Mouse (Mus musculus): ENCODE data around the gene Trappc6a.

Trappc6a gene

GRCm38 (mm10) chr7:19512353-19512752, 4.2 kb downstream of the Trappc6a start:
- in situ Hi-C loops (cut with MboI; ENCODE audit: low pct_unique_long_range_greater_than_20kb in 1 of 2, low sequenced_read_pairs in 2 of 2, unreplicated experiment in 1 of 2): no loop called here

- in situ Hi-C loops (cut with MboI; ENCODE audit: low pct_unique_long_range_greater_than_20kb in 1 of 2, low sequenced_read_pairs in 2 of 2, unreplicated experiment in 1 of 2): no loop called here
Measured at GRCm38 (mm10) chr7:19517652-19518365, 9.6 kb downstream of the Trappc6a start, which contains the start of gene Nkpd1. TSS of gene Nkpd1 (plus strand) at chr7:19517838.

GRCm38 (mm10) chr7:19520032-19520431, 11.8 kb downstream of the Trappc6a start:
- in situ Hi-C loops (cut with MboI; ENCODE audit: low pct_unique_long_range_greater_than_20kb in 1 of 2, low sequenced_read_pairs in 2 of 2, unreplicated experiment in 1 of 2): no loop called here

DNA sequence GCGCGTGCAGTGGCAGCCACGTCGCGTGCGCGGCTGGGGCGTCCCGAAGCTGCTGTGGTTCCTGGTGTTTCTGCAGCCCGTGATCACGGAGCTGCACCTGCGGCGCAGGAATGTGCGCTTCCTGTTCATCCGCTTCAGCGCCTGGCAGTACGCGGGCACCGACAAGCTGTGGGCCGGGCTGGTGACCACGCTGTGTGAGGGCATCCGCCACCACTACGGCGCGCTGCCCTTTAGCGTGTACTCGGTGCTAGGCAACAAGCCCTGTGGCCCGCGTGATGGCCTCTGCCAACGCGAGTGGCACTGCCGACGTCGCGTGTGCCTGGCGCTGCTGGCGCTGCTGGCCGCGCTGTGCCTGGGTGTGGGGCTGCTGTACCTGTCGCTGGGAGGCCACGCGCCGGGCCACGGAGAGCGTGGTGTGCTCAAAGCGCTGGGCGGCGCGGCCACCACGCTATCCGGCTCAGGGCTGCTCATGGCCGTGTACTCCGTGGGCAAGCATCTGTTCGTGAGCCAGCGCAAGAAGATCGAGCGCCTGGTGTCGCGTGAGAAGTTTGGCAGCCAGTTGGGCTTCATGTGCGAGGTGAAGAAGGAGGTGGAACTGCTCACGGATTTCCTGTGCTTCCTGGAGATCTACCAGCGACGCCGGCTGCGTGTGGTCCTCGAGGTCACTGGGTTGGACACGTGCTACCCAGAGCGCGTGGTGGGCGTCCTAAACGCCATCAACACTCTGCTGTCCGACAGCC, 15.0 kb downstream of the Trappc6a start:
- in situ Hi-C loops (cut with MboI; ENCODE audit: low pct_unique_long_range_greater_than_20kb in 1 of 2, low sequenced_read_pairs in 2 of 2, unreplicated experiment in 1 of 2): no loop called here

DNA sequence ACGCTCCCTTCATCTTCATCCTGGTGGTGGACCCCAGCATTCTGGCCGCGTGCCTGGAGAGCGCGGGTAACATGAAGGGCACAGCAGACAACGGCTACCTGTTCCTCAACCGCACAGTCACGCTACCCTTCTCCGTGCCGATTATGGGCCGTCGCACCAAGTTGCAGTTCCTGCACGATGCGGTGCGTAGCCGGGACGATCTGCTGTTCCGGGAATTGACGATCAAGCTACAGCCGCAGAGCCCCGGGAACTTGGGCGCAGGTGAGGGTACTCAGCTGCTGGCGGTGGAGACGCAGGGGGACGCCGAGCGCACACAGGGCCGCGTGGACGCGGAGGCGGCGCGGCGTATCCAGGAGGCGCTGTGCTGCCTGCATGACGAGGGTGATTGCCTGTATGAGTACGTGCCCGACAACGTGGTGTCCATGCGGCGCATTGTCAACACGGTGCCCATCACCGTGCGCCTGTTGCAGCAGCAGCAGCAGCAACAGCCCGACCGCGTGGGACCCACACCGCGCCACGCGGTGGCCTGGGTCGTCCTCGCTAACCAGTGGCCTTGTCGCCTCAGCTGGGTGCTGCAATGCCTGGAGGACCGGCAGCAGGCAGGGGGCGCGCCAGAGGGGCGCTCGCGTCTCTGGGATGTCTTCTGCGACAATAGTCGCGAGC, 15.7 kb downstream of the Trappc6a start:
- in situ Hi-C loops (cut with MboI; ENCODE audit: low pct_unique_long_range_greater_than_20kb in 1 of 2, low sequenced_read_pairs in 2 of 2, unreplicated experiment in 1 of 2): no loop called here

- in situ Hi-C loops (cut with MboI; ENCODE audit: low pct_unique_long_range_greater_than_20kb in 1 of 2, low sequenced_read_pairs in 2 of 2, unreplicated experiment in 1 of 2): no loop called here
Measured at GRCm38 (mm10) chr7:19524420-19525104, 16.4 kb downstream of the Trappc6a start.

- in situ Hi-C loops (cut with MboI; ENCODE audit: low pct_unique_long_range_greater_than_20kb in 1 of 2, low sequenced_read_pairs in 2 of 2, unreplicated experiment in 1 of 2): no loop called here
Measured at GRCm38 (mm10) chr7:19525105-19525481, 16.9 kb downstream of the Trappc6a start.

GRCm38 (mm10) chr7:19531077-19531476, 22.9 kb downstream of the Trappc6a start:
- in situ Hi-C loops (cut with MboI; ENCODE audit: low pct_unique_long_range_greater_than_20kb in 1 of 2, low sequenced_read_pairs in 2 of 2, unreplicated experiment in 1 of 2): no loop called here

- in situ Hi-C loops (cut with MboI; ENCODE audit: low pct_unique_long_range_greater_than_20kb in 1 of 2, low sequenced_read_pairs in 2 of 2, unreplicated experiment in 1 of 2): no loop called here
Measured at GRCm38 (mm10) chr7:19532240-19532639, 24.0 kb downstream of the Trappc6a start.

- in situ Hi-C loops (cut with MboI; ENCODE audit: low pct_unique_long_range_greater_than_20kb in 1 of 2, low sequenced_read_pairs in 2 of 2, unreplicated experiment in 1 of 2): no loop called here
Measured at GRCm38 (mm10) chr7:19534676-19535075, 26.5 kb downstream of the Trappc6a start.

DNA sequence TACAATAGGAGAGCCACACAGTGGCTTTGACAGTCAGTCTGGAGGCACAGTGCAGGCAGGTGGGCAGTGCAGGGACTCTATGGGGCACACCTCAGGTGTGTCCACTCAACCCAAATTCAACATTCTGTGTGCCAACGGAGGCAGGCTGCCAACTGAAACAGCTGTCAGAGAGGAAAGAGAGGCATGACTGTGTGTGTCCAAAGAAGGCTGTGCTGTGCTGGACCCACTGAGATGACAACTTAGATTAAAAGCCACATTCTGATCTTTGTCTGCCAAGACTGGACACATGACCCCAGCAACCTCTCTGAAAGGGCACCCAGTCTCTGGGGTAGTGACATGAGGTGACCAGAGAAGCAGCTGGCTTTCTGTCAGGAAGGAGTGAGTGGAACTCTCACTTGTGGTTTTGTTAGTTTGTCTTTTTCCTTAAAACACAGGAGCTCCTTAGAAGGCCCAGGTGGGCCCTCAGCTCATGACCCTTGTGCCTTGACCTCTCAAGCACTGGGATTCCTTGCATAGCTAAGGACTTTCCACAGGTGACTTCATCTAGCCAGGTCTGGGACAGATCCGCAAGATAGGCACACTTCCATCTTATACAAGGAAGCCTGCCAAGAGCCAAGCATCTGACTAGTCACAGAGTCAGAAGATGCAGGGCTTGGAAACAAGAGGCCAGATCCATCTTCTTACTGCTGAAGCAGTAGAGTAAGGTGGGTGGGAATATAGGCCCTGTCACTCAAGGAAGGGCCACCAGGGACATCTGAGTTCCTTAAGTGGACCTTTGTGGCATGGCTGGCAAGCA, 32.8 kb downstream of the Trappc6a start:
- in situ Hi-C loops (cut with MboI; ENCODE audit: low pct_unique_long_range_greater_than_20kb in 1 of 2, low sequenced_read_pairs in 2 of 2, unreplicated experiment in 1 of 2): no loop called here

- in situ Hi-C loops (cut with MboI; ENCODE audit: low pct_unique_long_range_greater_than_20kb in 1 of 2, low sequenced_read_pairs in 2 of 2, unreplicated experiment in 1 of 2): no loop called here
Measured at GRCm38 (mm10) chr7:19541681-19542154, 33.5 kb downstream of the Trappc6a start.

GRCm38 (mm10) chr7:19542155-19542691, 34.0 kb downstream of the Trappc6a start:
- in situ Hi-C loops (cut with MboI; ENCODE audit: low pct_unique_long_range_greater_than_20kb in 1 of 2, low sequenced_read_pairs in 2 of 2, unreplicated experiment in 1 of 2): no loop called here

DNA sequence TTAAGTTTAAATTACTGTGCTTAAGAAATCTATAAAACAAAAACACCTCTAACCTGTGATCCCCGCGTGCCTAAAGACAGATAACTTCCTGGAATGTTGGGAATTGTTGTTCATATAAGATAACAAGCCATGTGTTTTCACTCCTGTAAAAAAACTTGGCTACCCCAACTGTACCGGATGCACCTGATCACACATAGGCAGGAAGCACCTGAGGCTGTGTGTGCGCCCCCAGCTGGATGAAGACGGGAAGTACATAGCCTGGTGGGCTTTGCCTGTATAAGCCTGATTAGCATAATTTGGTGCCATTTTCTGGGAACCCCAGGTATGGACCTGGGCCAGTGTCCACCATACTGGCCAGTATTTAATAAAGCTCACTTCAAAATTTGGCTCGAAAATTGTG, 35.4 kb downstream of the Trappc6a start:
- in situ Hi-C loops (cut with MboI; ENCODE audit: low pct_unique_long_range_greater_than_20kb in 1 of 2, low sequenced_read_pairs in 2 of 2, unreplicated experiment in 1 of 2): no loop called here

GRCm38 (mm10) chr7:19546007-19546406, 37.8 kb downstream of the Trappc6a start:
- in situ Hi-C loops (cut with MboI; ENCODE audit: low pct_unique_long_range_greater_than_20kb in 1 of 2, low sequenced_read_pairs in 2 of 2, unreplicated experiment in 1 of 2): no loop called here

- in situ Hi-C loops (cut with MboI; ENCODE audit: low pct_unique_long_range_greater_than_20kb in 1 of 2, low sequenced_read_pairs in 2 of 2, unreplicated experiment in 1 of 2): no loop called here
Measured at GRCm38 (mm10) chr7:19547344-19547969, 39.3 kb downstream of the Trappc6a start.

DNA sequence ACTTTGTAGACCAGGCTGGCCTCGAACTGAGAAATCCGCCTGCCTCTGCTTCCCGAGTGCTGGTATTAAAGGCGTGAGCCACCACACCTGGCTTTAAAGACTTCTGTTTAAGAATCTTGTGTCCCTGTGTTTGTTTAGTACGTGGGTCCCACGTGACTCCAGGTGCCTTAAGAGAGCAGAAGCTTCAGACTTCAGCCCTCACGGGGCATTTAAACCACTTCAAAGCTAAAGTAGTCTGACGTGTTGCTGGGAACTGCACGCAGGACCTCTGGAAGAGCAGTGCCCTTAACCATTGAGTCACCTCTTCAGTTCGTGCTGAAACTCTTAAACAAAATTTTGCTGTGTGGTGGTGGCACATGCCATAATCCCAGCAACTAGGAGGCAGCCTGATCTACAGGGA, 41.2 kb downstream of the Trappc6a start:
- in situ Hi-C loops (cut with MboI; ENCODE audit: low pct_unique_long_range_greater_than_20kb in 1 of 2, low sequenced_read_pairs in 2 of 2, unreplicated experiment in 1 of 2): no loop called here

Data from mouse embryonic stem cell (cell line).